Mouse (Mus musculus) lung, adult 2 months (tissue): ENCODE measurements around the gene Angptl2.

ENCODE experiments used
- CTCF ChIP-seq: fragments of 200-500 bp; IDR thresholded peaks from 2 replicates; pipeline ENCODE4 v1.5.1; 2011; ENCODE audit warnings: mild to moderate bottlenecking, low read length, control low read depth; ENCODE audit not compliant: insufficient read depth
- POLR2A ChIP-seq: fragments of 200-500 bp; IDR thresholded peaks from 2 replicates; pipeline ENCODE4 v1.6.1; 2011; ENCODE audit warnings: low read depth, mild to moderate bottlenecking, control low read depth, low read length, borderline replicate concordance; ENCODE audit errors: extremely low read depth

- TF ChIP-seq CTCF (no peak), POLR2A (no peak)
These were observed 38.2 kb upstream of the Angptl2 start for GRCm38 (mm10) chr2:33177443-33178242.
